Mouse (Mus musculus) spleen, postnatal 14 days (tissue): ENCODE measurements around the gene Sec22b.

Experiments
- DNase-seq, 2 experiments: peaks; one replicate each; pipeline ENCODE4 v3.0.0; 2021 to 2022; ENCODE audit warnings: low spot score in 2 of 2

The Sec22b gene

GRCm38 (mm10) chr3:97900516-97901490, at the start of gene Sec22b:
Sec22b (plus strand) TSS chr3:97901190.
- peak; percentile 70 to 79 for DNase-seq

- no peak for DNase-seq
These were observed 49.2 kb upstream of the Sec22b start for GRCm38 (mm10) chr3:97851803-97852202.

- DNase-seq, result no peak
These were observed 46.2 kb upstream of the Sec22b start for GRCm38 (mm10) chr3:97854575-97855384.

- DNase-seq, result no peak
These were observed 41.6 kb upstream of the Sec22b start for GRCm38 (mm10) chr3:97859400-97859799.

- DNase-seq, result no peak
These were observed 40.1 kb upstream of the Sec22b start for GRCm38 (mm10) chr3:97860820-97861451.

- no peak for DNase-seq
These were observed 34.3 kb upstream of the Sec22b start for GRCm38 (mm10) chr3:97866696-97867095.

GRCm38 (mm10) chr3:97867221-97868023, 33.6 kb upstream of the Sec22b start:
- no peak for DNase-seq

GRCm38 (mm10) chr3:97868024-97868689, 32.8 kb upstream of the Sec22b start:
- DNase-seq, result peak; percentile 9 to 10

- DNase-seq, result no peak
These were observed 32.3 kb upstream of the Sec22b start for GRCm38 (mm10) chr3:97868733-97869132.

- no peak for DNase-seq
These were observed 31.3 kb upstream of the Sec22b start for GRCm38 (mm10) chr3:97869730-97870129.

- DNase-seq, result no peak
These were observed 26.2 kb upstream of the Sec22b start for GRCm38 (mm10) chr3:97874777-97875176.

GRCm38 (mm10) chr3:97876259-97876658, 24.7 kb upstream of the Sec22b start:
- no peak for DNase-seq

GRCm38 (mm10) chr3:97879222-97879621, 21.8 kb upstream of the Sec22b start:
- peak; percentile 19 to 59 for DNase-seq

- no peak for DNase-seq
These were observed 19.4 kb upstream of the Sec22b start for GRCm38 (mm10) chr3:97881576-97881975.

GRCm38 (mm10) chr3:97887785-97888167, 13.2 kb upstream of the Sec22b start:
- DNase-seq, result no peak

GRCm38 (mm10) chr3:97888168-97888901, 12.7 kb upstream of the Sec22b start, which contains the start of gene Pde4dip:
Pde4dip (minus strand) TSS chr3:97888707.
- DNase-seq, result no peak

- no peak for DNase-seq
These were observed 10.8 kb upstream of the Sec22b start for GRCm38 (mm10) chr3:97890205-97890604.

GRCm38 (mm10) chr3:97894695-97895094, 6.3 kb upstream of the Sec22b start:
- DNase-seq, result peak; percentile 16 to 46

GRCm38 (mm10) chr3:97898381-97898780, 2.6 kb upstream of the Sec22b start:
- DNase-seq, result no peak

GRCm38 (mm10) chr3:97901586-97901985, 596 bp downstream of the Sec22b start:
- DNase-seq, result no peak
